Mouse (Mus musculus): ENCODE results near the gene Srgn. TPM values are rescaled to one million over a fixed set of nuclear protein-coding genes. Genes with fewer than 3 reads are reported as not detected.

Srgn gene
- 5.9 and 6.0 TPM in 2 replicates for polyA plus RNA-seq (2015; fragmentation: Nextera tagmentation; extraction: Ambion mirVana)

DNA sequence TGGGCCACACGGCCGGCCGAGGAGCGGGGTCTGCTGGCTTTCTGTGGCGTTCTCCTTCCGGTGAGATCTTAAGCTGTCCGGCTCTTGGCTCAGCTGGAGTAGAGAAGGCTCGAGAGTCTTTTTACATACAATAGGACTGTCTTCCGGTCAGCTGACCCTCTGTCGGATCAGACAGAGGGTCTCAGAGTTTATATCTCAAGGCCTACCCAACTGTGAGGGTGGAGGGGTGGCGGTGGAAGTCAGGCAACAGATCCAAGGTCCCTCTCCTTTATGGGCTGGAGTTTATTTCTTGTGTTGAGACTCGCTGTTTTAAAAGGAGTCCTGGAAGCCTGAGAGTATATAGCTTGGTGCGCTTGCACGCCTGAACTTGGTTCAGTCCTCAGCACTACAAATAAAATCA is at the start of gene Srgn:
Gene Srgn, minus strand, starts transcription at position 101 of the 400 bp plus-strand sequence.
- 87% methylated on average over 14 of the region's 14 CpGs for WGBS
- ATAC-seq, result no peak
- H3K4me1 ChIP-seq, result no peaks in the 10 kb centered on the region

DNA sequence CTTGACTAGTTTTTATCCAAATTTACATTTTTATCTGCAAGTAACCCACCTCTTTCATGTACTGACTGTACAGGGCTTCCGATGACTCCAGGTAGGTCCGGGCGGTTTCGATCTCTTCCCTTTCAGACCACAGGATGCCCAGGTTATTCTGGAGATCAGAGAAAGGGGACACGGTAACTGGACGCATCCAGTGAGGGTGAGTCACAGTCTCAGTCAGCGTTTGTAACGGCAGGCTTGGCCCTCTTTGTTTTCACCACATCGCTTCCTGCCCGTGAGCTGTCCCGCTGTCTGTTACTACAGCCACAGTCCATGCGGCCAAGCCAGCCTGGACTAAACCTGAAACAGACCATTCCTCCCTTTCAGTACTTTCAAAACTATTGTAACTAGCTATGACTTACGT is 47.8 kb upstream of the Srgn start:
- H3K36me3 ChIP-seq (ENCODE audit: poor library complexity, severe bottlenecking), result peaks cover 46% of the 10 kb centered on the region
- H3K4me2 ChIP-seq, result no peak overlapping the region
- no peak overlapping the region for H3K27ac ChIP-seq
- H3K9ac ChIP-seq, result no peak overlapping the region
- peaks cover 17% of the 10 kb centered on the region for H3K4me1 ChIP-seq
- no peaks in the 10 kb centered on the region for H3K9me3 ChIP-seq (replicated peaks)
- 91% methylated on average over 13 of the region's 13 CpGs for WGBS
- H3K27me3 ChIP-seq, result no peaks in the 10 kb centered on the region
- H3K4me3 ChIP-seq, result no peak overlapping the region
- no peak for ATAC-seq

More for the DNA sequence above, at the start of gene Srgn:
- Histone ChIP-seq H3K9me3 (replicated peaks) (no peaks in the 10 kb centered on the region), H3K36me3 (ENCODE audit: poor library complexity, severe bottlenecking) (no peaks in the 10 kb centered on the region), H3K27ac (no peak within 1 kb of the TSS), H3K4me2 (no peak within 1 kb of the TSS), H3K27me3 (no peaks in the 10 kb centered on the region), H3K4me3 (no peak within 1 kb of the TSS), H3K9ac (no peak within 1 kb of the TSS)

DNA sequence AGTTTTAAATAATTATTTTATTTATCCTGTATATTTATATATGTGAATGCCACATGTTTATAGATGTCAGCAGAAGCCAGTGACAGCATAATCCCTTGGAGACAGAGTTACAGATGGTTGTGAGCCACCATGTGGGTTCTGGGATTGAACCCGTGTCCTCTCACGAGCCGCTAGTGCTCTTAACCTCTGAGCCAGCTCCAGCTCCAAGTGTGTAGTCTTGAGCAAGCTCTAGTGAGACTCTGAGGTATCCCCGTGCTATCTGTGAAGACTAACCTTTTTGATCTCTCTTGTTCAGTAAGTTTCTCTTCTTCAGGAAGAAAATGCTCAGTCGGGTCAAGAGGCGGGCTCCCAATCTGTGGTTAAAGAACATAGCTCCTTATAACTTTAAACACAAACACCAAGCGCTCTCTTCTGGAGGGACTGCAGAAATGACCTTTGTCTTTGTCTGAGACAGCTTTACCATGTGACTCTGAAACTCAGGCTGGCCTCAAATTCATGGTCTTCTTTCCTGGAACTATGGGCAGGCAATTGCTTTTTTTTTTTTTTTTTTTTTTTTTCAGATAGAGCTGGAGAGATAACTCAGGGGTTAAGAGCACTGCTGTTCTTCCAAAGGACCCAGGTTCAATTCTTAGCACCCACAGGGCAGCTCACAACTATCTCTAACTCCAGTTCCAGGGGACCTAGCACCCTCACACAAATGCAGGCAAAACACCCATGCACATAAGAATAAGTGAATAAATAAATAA is 43.0 kb upstream of the Srgn start:
- H3K9ac ChIP-seq, result no peak overlapping the region
- no peaks in the 10 kb centered on the region for H3K9me3 ChIP-seq (replicated peaks)
- peaks cover 84% of the 10 kb centered on the region for H3K36me3 ChIP-seq (ENCODE audit: poor library complexity, severe bottlenecking)
- no peak overlapping the region for H3K4me3 ChIP-seq
- WGBS, result 95% methylated on average over 7 of the region's 7 CpGs
- H3K27ac ChIP-seq, result no peak overlapping the region
- ATAC-seq, result no peak
- no peak overlapping the region for H3K4me2 ChIP-seq
- no peaks in the 10 kb centered on the region for H3K4me1 ChIP-seq
- H3K27me3 ChIP-seq, result no peaks in the 10 kb centered on the region

DNA sequence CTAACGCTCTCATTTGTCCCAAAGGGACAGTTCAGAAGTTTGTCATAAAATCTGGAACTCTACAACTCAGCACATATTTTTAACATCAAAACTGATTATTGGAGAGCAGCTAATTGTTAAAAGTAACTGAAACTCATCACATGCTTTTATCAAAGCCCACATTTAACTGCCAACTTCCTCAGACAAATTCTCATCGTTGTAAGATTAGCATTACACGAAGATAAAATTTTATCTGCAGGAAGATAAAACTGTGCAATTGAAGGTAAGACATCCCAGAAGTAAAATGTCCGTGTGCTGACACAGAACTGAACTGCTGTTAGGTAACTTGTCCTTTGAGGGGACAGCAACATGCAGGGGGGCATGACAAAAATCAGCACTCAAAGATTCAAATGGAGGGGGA is 41.6 kb upstream of the Srgn start:
- Histone ChIP-seq H3K4me2 (no peak overlapping the region), H3K27ac (no peak overlapping the region), H3K4me3 (no peak overlapping the region), H3K36me3 (ENCODE audit: poor library complexity, severe bottlenecking) (peaks cover 86% of the 10 kb centered on the region), H3K27me3 (no peaks in the 10 kb centered on the region), H3K4me1 (no peaks in the 10 kb centered on the region), H3K9ac (no peak overlapping the region), H3K9me3 (replicated peaks) (no peaks in the 10 kb centered on the region)
- 95% methylated on average over 4 of the region's 4 CpGs for WGBS
- ATAC-seq, result no peak

DNA sequence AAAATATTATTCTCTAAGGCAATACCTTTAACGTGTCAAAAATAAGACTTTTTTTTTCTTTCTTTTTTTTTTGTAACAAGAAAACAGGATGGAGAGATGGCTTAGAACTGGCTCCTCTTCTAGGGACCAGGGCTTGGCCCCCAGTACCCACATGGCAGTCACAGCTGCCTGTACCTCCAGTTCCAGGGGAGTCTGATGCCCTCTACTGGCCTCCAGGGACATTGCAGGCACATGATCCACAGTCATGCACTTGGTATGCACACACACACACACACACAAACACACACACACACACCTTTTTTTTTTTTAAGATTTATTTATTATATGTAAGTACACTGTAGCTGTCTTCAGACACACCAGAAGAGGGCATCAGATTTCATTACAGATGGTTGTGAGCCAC is 30.5 kb upstream of the Srgn start:
- peaks cover 64% of the 10 kb centered on the region for H3K36me3 ChIP-seq (ENCODE audit: poor library complexity, severe bottlenecking)
- 83% methylated on average over 1 of the region's 1 CpGs for WGBS

DNA sequence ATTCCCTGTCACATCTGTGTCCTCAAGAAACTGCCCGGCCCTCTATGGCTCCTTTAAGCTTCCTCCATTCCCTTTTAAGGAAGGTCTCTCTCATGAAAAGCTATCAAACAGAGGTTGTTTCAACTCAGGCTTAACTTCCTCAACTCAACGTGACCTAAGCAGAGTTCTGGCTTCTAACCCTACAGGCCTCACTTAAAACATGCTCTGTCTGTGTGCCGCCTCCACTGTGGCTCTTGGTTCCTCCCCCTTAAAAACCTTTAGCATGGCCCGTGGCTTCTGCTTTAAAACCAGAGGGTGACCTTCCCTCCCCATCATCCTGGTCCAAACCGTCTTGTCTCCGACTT is 29.3 kb upstream of the Srgn start:
- no peaks in the 10 kb centered on the region for H3K4me1 ChIP-seq
- no peak overlapping the region for H3K4me2 ChIP-seq
- ATAC-seq, result no peak
- no peaks in the 10 kb centered on the region for H3K9me3 ChIP-seq (replicated peaks)
- H3K9ac ChIP-seq, result no peak overlapping the region
- H3K27me3 ChIP-seq, result no peaks in the 10 kb centered on the region
- peaks cover 52% of the 10 kb centered on the region for H3K36me3 ChIP-seq (ENCODE audit: poor library complexity, severe bottlenecking)
- no peak overlapping the region for H3K27ac ChIP-seq
- H3K4me3 ChIP-seq, result no peak overlapping the region
- WGBS, result 94% methylated on average over 6 of the region's 6 CpGs

More for the DNA sequence above, 30.5 kb upstream of the Srgn start:
- ATAC-seq, result no peak
- Histone ChIP-seq H3K9ac (no peak overlapping the region), H3K27me3 (no peaks in the 10 kb centered on the region), H3K4me2 (no peak overlapping the region), H3K4me3 (no peak overlapping the region), H3K27ac (no peak overlapping the region), H3K9me3 (replicated peaks) (no peaks in the 10 kb centered on the region), H3K4me1 (no peaks in the 10 kb centered on the region)

DNA sequence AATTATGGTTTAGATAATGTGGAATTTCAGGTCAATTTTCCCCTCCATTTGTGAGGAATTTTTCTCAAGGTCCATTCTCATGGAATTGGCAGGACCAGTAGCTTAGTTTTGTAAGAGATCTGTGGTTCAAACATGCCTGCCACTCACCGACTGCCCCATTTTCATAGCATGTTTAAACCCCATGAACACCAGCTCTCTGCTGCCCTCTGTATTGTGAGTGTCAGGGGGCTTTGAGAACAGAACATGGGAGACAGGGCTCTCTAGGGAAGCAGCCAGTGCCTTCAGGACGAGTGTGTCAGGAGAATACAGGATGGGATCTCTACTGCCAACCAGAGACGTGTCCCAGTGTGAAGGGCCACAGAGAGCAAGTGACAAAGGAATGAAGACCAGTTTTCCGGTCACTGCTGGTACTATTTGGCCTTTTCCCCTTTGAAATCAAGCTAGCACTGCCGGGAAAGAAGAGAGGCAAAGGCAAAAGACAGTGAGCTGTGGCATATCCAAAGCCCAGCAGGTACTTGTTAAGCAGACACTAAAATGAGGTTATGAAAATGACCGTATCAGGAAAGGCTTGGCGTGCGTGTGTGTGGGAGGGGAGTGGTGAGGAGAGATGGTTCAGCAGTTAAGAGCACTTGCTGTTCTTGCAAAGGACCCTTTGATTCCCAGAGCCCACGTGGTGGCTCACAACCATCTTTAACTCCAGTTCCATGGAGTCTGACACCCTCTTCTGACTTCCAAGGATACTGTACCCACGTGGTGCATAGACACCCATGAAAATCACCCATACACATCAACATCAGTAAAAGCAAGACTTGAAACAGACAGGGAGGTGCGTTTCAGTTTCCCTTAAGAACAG is 28.7 kb upstream of the Srgn start:
- H3K4me2 ChIP-seq, result no peak overlapping the region
- H3K27me3 ChIP-seq, result no peaks in the 10 kb centered on the region
- no peak overlapping the region for H3K9ac ChIP-seq
- 81% methylated on average over 11 of the region's 11 CpGs for WGBS
- H3K4me1 ChIP-seq, result no peaks in the 10 kb centered on the region
- no peak overlapping the region for H3K27ac ChIP-seq
- no peak for ATAC-seq
- no peak overlapping the region for H3K4me3 ChIP-seq
- H3K9me3 ChIP-seq (replicated peaks), result no peaks in the 10 kb centered on the region
- peaks cover 51% of the 10 kb centered on the region for H3K36me3 ChIP-seq (ENCODE audit: poor library complexity, severe bottlenecking)

DNA sequence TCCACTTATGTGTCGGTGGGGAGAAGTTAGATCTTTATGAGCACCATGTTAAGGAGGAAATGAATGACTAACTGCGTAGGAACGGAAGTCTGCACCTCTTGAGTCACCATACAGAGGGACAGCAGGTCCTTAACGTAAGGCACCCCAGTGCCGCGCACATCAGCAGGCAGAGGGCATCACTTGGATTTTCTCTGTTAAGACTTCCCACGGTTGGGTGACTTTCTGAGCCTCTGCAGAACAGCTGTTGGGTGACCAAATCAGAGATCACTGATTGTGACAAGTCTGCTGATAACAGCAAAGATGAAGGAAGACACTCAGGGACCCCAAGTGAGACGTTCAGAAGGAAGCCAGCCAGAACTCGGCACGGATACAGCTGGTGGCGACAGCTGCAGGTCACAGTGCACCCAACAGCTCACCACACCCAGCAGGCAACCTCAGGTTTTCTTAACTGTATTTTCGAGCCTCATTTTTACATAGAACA is 26.4 kb upstream of the Srgn start:
- H3K9ac ChIP-seq, result no peak overlapping the region
- no peak overlapping the region for H3K4me3 ChIP-seq
- H3K4me1 ChIP-seq, result no peaks in the 10 kb centered on the region
- no peak overlapping the region for H3K4me2 ChIP-seq
- no peak for ATAC-seq
- 91% methylated on average over 12 of the region's 12 CpGs for WGBS
- no peaks in the 10 kb centered on the region for H3K9me3 ChIP-seq (replicated peaks)
- no peak overlapping the region for H3K27ac ChIP-seq
- H3K36me3 ChIP-seq (ENCODE audit: poor library complexity, severe bottlenecking), result peaks cover 29% of the 10 kb centered on the region
- H3K27me3 ChIP-seq, result no peaks in the 10 kb centered on the region

DNA sequence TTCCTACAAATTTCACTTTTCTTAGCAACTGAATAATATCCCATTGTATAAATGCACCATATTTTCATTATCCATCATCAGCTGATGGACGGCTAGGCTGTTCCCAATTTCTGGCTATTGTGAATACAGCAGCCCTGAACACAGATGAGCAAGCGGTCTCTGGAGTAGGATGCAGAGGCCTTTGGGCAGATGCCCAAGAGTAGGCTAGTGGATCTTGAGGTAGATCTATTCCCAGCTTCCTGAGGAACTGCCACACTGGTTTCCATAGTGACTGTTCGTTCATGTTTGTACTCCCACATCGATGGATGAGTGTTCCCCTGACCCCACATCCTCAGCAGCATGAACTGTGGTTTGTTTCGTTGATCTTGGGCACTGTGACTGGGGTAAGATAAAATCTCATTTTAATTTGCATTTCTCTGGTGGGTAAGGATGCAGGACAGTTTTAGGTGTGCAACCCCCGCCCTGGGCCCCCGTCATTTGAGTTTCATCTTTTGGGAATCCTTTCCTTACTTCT is 23.6 kb upstream of the Srgn start:
- 92% methylated on average over 7 of the region's 7 CpGs for WGBS
- ATAC-seq, result no peak
- Histone ChIP-seq H3K27me3 (no peaks in the 10 kb centered on the region), H3K4me3 (no peak overlapping the region), H3K9ac (no peak overlapping the region), H3K4me1 (no peaks in the 10 kb centered on the region), H3K27ac (no peak overlapping the region), H3K36me3 (ENCODE audit: poor library complexity, severe bottlenecking) (peaks cover 6% of the 10 kb centered on the region; the same call in 1 of the 2 replicates), H3K4me2 (no peak overlapping the region), H3K9me3 (replicated peaks) (no peaks in the 10 kb centered on the region)

DNA sequence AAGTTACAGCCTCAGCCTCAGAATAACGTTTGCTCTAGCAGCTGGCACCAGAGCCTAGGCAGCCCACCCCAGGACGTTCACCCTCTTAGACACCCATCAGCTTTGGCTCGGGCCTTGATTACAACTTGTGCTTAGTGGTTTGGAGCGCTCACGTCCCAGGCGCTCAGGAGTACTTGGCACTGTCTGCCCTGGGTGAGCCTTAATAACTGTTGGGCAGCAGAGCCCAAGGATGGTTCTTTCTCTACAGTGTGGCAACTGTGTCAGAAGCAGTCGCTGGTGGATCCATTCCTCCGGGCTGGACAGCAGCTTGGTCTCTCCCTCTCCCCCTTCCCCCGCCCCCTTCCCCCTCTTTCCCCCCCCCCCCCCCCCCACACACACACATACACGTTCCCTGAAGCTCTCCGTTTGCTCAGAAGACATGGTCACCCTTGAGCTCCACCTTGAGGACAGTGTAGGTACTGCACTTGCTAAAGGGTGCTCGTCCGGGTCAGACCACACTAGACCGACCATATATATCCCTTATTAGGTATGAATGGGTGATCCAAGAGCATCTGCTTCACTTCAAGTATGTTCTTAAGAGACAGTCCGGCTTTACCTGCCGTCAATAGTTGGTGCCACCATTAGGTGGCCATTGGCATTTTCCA is 22.4 kb upstream of the Srgn start:
- no peak overlapping the region for H3K27ac ChIP-seq
- H3K4me3 ChIP-seq, result no peak overlapping the region
- H3K9me3 ChIP-seq (replicated peaks), result no peaks in the 10 kb centered on the region
- no peaks in the 10 kb centered on the region for H3K4me1 ChIP-seq
- no peak overlapping the region for H3K9ac ChIP-seq
- 0 out of 2 replicates have a peak, but pooled peaks have one; percentile 8 for ATAC-seq
- 41% methylated on average over 13 of the region's 16 CpGs for WGBS
- no peaks in the 10 kb centered on the region for H3K27me3 ChIP-seq
- no peak overlapping the region for H3K4me2 ChIP-seq
- H3K36me3 ChIP-seq (ENCODE audit: poor library complexity, severe bottlenecking), result 0 out of 2 replicates have a peak, but pooled peaks cover 4% of the 10 kb centered on the region

DNA sequence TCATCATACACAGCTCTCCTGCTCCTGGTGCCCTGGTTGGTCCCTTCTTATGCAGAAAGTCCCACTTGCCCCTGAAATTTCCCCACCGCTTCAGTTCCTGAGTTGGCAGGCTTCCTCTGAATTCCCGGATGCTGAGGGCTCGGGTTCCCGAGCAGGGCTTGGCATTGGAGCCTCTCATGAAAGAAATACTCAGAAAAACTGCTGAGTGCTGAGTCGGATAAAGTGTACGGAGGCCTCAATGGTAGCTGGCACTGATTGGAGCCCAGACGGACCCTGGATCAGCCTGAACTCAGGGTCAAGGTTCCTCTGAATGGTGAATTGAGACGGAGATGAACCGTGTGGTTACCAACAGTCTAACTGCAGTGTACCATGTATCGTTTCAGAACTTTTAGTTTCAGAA is 19.2 kb upstream of the Srgn start:
- Histone ChIP-seq H3K4me1 (no peaks in the 10 kb centered on the region), H3K27me3 (no peaks in the 10 kb centered on the region), H3K9me3 (replicated peaks) (no peaks in the 10 kb centered on the region), H3K27ac (no peak overlapping the region), H3K4me3 (no peak overlapping the region), H3K36me3 (ENCODE audit: poor library complexity, severe bottlenecking) (no peaks in the 10 kb centered on the region), H3K9ac (no peak overlapping the region), H3K4me2 (no peak overlapping the region)
- WGBS, result 85% methylated on average over 10 of the region's 10 CpGs
- ATAC-seq, result no peak

DNA sequence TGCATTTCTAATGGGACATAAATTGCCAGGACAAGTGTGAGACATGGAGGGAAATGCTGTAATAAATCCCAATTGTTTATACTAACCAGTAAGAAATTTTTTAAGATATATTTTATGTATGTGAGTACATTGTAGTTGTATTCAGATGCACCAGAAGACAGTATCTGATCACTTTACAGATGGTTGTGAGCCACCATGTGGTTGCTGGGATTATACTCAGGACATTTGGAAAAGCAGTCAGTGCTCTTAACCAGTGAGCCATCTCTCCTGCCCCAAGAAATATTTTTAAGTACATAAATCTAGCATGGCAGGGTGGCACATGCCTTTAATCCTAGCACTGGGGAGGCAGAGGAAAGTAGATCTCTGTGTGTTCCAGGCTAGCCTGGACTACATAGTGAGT is 18.5 kb upstream of the Srgn start:
- ATAC-seq, result no peak

More for the DNA sequence above, 18.5 kb upstream of the Srgn start:
- Histone ChIP-seq H3K9ac (no peak overlapping the region), H3K27ac (no peak overlapping the region), H3K9me3 (replicated peaks) (no peaks in the 10 kb centered on the region), H3K4me3 (no peak overlapping the region), H3K4me1 (no peaks in the 10 kb centered on the region), H3K4me2 (no peak overlapping the region), H3K36me3 (ENCODE audit: poor library complexity, severe bottlenecking) (no peaks in the 10 kb centered on the region), H3K27me3 (no peaks in the 10 kb centered on the region)

Measured in forebrain, embryonic 13.5 days (tissue).